Mouse (Mus musculus): ENCODE results near the gene Rgs18.
A peak's percentile ranks its signal among the peaks of the same experiment; 100 is the strongest.

Gene Rgs18

GRCm38 (mm10) chr1:144775331-144775730 lies at the start of gene Rgs18:
Gene Rgs18 (minus strand): TSS chr1:144775435.
- peak; percentile 28 for DNase-seq (ENCODE audit: low read depth, low spot score)

GRCm38 (mm10) chr1:144774394-144774793 lies 841 bp downstream of the Rgs18 start:
- no peak for DNase-seq (ENCODE audit: low read depth, low spot score)

- no peak for DNase-seq (ENCODE audit: low read depth, low spot score)
Observed at GRCm38 (mm10) chr1:144766218-144766617, 9.0 kb downstream of the Rgs18 start.

GRCm38 (mm10) chr1:144760792-144761191 lies 14.4 kb downstream of the Rgs18 start:
- no peak for DNase-seq (ENCODE audit: low read depth, low spot score)

- DNase-seq (ENCODE audit: low read depth, low spot score) = no peak
Observed at GRCm38 (mm10) chr1:144750763-144751162, 24.5 kb downstream of the Rgs18 start.

GRCm38 (mm10) chr1:144746182-144746581 lies 29.1 kb downstream of the Rgs18 start:
- DNase-seq (ENCODE audit: low read depth, low spot score) = no peak

- DNase-seq (ENCODE audit: low read depth, low spot score) = no peak
Observed at GRCm38 (mm10) chr1:144737739-144738138, 37.5 kb downstream of the Rgs18 start.

- no peak for DNase-seq (ENCODE audit: low read depth, low spot score)
Observed at GRCm38 (mm10) chr1:144720736-144721135, 54.5 kb downstream of the Rgs18 start.

- no peak for DNase-seq (ENCODE audit: low read depth, low spot score)
Observed at GRCm38 (mm10) chr1:144704373-144704772, 70.9 kb downstream of the Rgs18 start.

All from skeletal muscle tissue, adult 2 months (tissue).